Mouse (Mus musculus) mouse trophoblast stem cell (cell line): ENCODE measurements at regions not wholly inside any gene's neighbourhood (a gene's known extent, or its start where the extent isn't known, plus 50 kb on each side); places are given as distances from the start of the nearest gene placed in this dataset.

Source experiments
- in situ Hi-C, 2 experiments: fragments of 300-500 bp; cut with MseI, MboI; formaldehyde crosslinking; loops; 2 replicates in 1 of 2; 3 replicates in 1 of 2; pipeline ENCODE4 v1.15.1; 2025

- in situ Hi-C loops: no loop called here
Measured at GRCm38 (mm10) chr3:57228400-57228799, 73.4 kb downstream of the Tm4sf1 start.

DNA sequence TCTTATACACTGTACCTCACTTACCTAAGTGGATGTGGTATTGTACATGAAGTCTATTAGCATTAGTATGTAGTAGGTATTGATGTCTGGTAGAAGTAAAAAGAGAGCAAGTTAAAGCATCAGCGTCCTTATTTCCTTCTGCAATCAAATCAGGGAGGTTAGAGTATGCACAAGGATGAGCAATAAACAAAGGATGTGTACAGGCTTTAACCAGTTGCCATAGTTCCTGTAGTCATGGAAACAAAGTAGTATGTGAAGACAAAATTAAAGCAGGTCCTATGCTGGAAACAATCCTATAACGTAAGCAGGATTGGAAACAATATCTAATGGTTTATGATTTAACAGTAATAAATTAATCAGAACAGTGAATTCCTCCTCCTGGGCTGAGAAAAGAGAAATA is 78.0 kb downstream of the Tm4sf1 start:
- in situ Hi-C loops: no loop called here

- in situ Hi-C loops: no loop called here
Measured at GRCm38 (mm10) chr3:57222318-57222914, 79.4 kb downstream of the Tm4sf1 start.

- in situ Hi-C loops: no loop called here
Measured at GRCm38 (mm10) chr3:57218431-57218830, 83.4 kb downstream of the Tm4sf1 start.

DNA sequence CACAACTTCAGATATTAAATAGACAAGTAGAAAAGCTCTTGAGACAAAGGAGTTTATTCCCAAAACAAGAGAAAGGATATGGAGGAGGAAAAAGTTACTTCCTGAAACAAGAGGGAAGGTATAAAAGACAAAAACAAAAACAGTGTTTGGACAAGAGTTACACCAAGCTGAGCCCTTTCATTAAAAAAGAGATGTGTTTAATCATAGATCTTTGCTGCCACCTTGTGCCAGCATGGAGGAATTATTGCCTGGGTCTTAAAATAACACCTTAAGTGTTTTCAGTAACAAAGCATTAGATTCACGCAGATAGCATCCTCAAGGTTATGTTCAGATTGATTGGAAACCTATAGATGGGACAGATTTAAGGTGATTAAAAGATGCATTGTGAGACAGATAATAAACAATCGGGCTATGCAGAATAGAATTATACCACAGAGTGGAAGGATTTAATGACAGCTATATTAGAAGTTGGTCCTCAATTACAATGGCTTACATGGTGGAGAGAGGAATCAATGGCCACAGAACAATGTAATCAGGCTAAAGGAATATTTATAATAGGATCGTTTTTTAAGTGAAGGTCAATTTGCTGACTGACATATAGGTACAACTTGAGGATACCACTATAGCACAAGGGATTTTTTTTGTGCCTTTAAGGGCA is 97.6 kb downstream of the Tm4sf1 start:
- in situ Hi-C loops: loop anchor here (10.0 kb wide), 1 partner anchor 1199 kb away; no protein-coding TSS in a partner anchor

- in situ Hi-C loops: loop anchor here (10.0 kb wide), 1 partner anchor 1199 kb away; no protein-coding TSS in a partner anchor
Measured at GRCm38 (mm10) chr3:57203418-57203817, 98.4 kb downstream of the Tm4sf1 start.

DNA sequence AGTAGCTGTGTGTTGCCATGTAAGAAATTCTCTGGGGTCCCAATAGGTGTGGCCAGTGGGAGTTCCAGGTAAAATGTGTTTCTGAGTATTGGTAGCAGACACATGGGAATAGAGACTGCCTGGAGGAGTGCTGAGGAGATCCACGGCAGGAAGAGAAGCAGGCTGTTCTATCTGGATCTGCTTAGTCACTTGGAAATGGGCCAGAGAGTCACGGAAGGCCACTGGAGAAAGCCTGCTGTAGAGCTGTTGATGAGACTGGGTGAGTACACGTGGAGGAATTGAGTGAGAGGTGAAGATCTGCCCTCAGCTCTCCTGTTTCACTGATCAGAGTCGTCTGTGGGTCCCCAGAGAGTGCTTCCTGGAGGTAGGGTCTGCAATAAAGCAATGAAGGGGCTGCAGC is 120.2 kb downstream of the Tm4sf1 start:
- in situ Hi-C loops: no loop called here

DNA sequence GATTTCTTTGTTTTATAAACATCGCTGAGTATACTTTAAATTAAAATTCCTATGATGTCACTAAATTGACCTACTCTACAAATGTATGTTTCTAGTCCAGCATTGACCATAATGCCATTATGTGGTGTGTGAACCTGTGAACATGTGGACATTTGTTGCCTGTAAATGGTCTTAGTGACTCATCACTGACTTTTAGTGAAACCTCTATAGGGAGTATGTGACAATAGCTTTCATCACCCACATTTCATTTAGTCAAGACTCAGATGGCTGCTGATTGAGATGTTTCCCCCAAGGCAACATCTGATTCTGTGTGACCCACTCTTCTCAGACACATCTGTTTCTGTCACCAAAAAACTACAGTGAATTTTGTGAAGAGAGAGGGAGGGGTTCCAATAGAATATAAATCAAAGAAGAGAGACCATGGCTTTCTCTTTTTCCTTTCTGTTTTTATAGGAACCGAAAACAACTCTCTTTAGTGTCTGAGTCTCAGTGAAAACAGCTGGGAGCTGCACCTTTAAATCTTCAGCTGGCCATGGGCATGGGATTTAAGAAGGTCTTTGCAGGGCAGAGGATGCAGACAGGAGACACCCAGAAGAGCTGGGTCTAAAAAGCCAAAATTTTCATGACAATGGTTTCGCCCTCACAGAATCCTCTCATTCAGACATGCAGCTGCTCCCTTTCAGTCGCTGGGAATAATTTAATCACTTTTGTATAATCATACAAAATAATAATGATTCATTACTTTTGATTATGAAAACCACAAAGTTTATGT is 148.4 kb downstream of the Tm4sf1 start:
- in situ Hi-C loops: no loop called here

DNA sequence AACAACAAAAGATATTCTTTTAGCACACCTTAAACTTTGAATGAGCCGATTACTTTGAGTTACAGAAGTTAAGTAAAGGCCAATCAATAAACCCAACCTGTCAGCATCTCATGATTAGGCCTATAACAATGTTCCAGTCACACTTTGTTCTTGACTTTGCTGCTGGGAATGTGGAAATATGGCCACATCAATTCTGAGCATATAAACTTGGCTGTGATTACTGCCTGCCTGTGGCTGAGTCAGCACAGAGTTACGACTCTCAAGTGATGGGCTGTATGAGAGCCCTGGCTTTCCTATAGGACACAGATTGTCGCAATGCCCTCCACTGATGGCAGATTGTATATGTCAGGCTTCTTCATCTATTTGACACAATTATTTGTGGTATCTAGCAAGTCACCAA is 152.6 kb downstream of the Tm4sf1 start:
- in situ Hi-C loops: no loop called here

GRCm38 (mm10) chr3:57136847-57137246 is 164.9 kb downstream of the Tm4sf1 start:
- in situ Hi-C loops: no loop called here

DNA sequence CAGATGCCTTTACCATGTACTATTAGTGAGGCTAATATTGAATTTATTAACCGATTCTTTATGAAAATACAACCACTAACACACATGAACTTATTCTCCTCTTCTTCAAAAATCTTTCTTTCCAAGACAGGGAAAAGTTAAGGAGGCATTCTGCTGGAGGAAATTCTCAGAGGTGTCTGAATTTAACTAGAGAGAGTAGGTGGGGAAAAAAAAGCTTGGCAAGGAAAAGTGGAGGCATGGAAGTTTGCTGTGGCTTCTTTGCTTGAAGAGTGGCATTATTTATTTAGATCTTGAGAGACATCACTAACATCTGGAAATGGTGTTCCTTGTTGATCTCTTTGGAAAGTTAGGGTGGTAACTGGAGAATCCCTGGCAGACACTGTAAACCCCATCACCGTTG is 173.2 kb downstream of the Tm4sf1 start:
- in situ Hi-C loops: no loop called here

GRCm38 (mm10) chr3:57125792-57126485 is 175.8 kb downstream of the Tm4sf1 start:
- in situ Hi-C loops: no loop called here

DNA sequence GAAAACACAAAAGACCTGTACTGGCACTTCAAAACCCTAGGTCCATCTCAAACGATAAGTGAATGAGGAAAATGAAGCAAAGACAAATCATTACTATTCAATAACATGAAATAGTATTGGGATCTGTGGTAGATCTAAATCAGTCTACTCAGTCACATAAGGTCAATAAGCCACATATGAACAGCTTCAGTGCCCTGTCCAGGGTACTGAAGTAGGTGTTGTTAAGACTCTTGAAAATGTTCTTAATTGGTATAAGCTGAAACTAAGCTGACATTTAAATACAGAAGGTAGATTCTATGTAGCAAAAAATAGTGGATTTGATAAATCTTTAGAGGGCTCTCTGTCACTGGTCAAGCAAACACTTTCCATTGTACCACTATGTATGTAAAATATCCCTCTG is 183.8 kb downstream of the Tm4sf1 start:
- in situ Hi-C loops: no loop called here

GRCm38 (mm10) chr3:57102254-57102653 is 199.5 kb downstream of the Tm4sf1 start:
- in situ Hi-C loops: no loop called here

DNA sequence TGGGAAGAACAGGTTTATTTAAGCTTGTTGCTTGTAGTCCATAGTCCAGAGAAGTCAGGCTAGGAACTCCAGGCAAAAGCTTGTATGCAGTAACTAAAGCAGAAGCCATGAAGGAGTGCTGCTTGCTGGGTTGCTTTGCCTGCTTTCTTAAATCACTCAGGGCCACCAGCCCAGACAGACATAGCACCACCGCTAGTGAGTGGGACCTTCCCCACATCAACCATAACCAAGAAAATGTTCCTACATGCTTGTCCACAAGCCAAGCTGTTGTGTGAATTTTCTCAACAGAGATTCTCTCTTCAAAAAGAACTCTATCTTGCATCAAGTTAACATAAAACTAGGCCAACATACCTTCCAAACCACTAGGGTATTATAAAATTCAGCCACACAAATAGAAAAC is 201.3 kb downstream of the Tm4sf1 start:
- in situ Hi-C loops: no loop called here

- in situ Hi-C loops: no loop called here
Measured at GRCm38 (mm10) chr3:57094936-57095335, 206.9 kb downstream of the Tm4sf1 start.

DNA sequence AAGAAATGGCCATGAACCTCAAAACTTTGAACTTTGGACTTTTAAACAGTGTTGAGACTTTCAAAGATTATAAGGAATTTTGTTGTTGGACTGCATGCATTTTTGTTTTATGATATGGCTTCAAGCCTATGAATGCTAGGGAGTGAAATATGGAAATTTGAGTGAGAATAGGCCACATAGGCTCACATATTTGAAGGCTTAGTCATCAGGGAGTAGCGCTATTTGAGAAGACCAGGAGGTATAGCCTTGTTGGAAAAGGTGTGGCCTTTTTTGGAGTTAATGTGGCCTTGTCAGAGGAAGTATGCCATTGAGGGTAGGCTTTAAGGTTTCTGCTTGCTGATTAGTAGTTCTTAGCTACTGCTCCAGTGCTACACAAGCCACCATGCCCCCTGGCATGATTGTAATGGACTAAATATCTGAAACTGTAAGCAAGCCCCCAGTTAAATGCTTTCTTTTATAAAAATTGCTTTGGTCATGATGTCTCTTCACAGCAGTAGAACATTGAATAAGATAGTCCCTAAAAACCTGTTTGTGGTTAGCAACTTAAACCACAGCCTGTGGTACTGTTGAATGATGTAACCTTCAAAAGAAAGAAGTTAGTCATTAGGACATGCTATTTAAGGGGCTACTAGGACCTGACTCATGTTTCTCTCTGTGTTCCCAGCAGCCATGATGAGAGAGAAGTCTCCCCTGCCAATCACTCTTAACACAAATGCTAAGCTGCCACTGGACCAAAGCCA is 208.4 kb downstream of the Tm4sf1 start:
- in situ Hi-C loops: no loop called here

DNA sequence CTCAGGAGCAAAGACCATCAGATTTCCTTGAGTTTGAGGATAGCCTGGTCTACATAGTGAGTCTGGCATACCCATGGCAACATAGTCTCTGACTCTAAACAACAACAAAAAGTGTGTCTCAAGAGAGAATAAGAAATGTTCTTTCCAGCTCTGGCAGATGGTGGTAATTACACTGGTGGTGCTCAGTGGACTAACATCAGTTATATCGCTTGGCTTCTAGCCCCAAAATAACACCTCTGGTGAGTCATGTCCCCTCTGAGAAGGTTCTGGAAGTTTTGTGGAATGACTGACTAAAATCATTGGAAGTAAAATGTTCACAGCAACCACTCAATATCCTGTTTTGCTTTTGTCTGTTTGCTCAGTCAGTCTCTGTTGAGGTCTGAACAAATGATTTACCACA is 227.3 kb downstream of the Tm4sf1 start:
- in situ Hi-C loops: no loop called here

- in situ Hi-C loops: no loop called here
Measured at GRCm38 (mm10) chr3:57073962-57074506, 227.8 kb downstream of the Tm4sf1 start.

- in situ Hi-C loops: no loop called here
Measured at GRCm38 (mm10) chr3:57033021-57033420, 268.8 kb downstream of the Tm4sf1 start.

GRCm38 (mm10) chr3:57018171-57018570 is 283.6 kb downstream of the Tm4sf1 start:
- in situ Hi-C loops: no loop called here
